Mouse (Mus musculus) thymus, adult 2 months (tissue): ENCODE measurements at regions not wholly inside any gene's neighbourhood (a gene's known extent, or its start where the extent isn't known, plus 50 kb on each side); places are given as distances from the start of the nearest gene placed in this dataset.

Experiments
- CTCF ChIP-seq: fragments of 200-500 bp; IDR thresholded peaks from 2 replicates; pipeline ENCODE4 v1.5.1; 2012; ENCODE audit warnings: mild to moderate bottlenecking, control low read depth, low read length, moderate library complexity, borderline replicate concordance; ENCODE audit not compliant: control insufficient read depth, poor library complexity, insufficient read depth; ENCODE audit errors: extremely low read depth
- POLR2A ChIP-seq: fragments of 200-500 bp; IDR thresholded peaks from 2 replicates; pipeline ENCODE4 v1.6.1; 2012; ENCODE audit warnings: mild to moderate bottlenecking, low read length, control low read depth, moderate library complexity; ENCODE audit not compliant: control insufficient read depth, poor library complexity, insufficient read depth; ENCODE audit errors: extremely low read depth

DNA sequence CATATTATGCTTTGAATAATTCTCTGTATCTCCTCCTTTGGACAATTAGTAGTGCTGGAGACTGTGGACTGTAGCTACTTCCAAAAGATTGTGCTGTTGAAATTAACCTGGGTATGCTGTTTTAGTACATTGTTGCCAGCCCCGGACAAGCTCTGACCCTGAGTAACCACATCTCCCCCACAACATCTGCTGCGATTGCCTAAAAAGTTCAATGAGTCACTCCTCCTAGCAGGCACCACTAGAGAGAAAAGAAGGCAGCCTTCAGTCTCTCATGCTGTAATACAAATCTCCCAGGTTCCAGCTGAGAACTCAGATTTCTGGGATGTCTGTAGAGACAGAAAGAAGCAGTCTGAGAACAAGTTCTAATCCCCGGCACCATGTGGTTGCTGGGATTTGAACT, 150.2 kb upstream of the Zfhx3 start:
- no peak for TF ChIP-seq CTCF
- no peak for TF ChIP-seq POLR2A
